Mouse (Mus musculus) sigmoid colon, adult 10 weeks (tissue): ENCODE data around the gene Plxnb3. TPM values are rescaled to one million over a fixed set of nuclear protein-coding genes. Genes with fewer than 3 reads are reported as not detected.

Experiments
- polyA plus RNA-seq: library from polyadenylated mRNA; stranded (reverse); fragments of 350-450 nt; fragmentation: Illumina TruSeq; extraction: RNeasy Lipid Tissue Mini Kit (QIAGEN cat#74804); gene quantifications from one replicate; pipeline ENCODE4 v1.2.3, GENCODE M21; 2014; ENCODE audit warnings: low read depth, low replicate concordance

The Plxnb3 gene
- not detected for polyA plus RNA-seq

DNA sequence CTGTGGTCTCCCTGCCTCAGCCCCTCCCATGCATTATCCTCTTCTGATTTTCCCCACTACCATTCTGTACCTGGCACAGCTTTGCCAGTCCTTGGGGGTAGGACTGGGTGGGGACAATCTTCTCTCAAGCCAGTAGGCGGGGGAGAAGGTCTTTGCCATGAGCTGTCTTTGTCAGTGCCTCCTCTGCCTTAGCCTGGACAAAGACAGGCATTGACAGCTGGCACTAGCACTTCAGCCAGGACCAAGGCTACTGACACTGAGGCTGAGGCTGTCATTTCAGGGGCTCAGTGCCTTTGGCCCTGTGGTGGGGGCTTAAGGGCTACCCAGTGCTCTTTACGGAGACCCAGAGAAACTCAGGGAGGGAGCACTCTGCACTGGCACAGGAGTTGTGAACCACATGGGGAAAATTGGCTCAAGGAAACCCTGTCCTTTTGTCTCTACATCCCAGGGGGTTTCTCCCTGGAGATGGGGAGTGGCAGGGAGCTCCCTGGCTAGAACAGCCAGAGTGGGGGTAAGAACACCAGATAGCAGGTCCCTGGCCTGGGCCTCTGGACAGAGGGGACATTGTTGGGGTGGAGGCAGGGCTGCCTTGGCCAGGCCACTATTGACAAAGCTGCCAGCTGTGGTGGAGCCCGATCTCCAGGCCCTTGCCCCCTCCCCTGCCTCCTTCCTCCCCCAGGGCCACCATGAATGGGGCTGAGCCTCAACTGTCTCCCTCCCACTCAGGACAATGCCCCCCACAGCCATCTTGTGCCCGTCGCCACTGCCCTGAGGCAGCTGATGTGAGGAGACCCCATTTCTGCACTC is at the start of gene Plxnb3:
TSS of gene Plxnb3 (plus strand) at position 757 of the 807 bp plus-strand sequence.

DNA sequence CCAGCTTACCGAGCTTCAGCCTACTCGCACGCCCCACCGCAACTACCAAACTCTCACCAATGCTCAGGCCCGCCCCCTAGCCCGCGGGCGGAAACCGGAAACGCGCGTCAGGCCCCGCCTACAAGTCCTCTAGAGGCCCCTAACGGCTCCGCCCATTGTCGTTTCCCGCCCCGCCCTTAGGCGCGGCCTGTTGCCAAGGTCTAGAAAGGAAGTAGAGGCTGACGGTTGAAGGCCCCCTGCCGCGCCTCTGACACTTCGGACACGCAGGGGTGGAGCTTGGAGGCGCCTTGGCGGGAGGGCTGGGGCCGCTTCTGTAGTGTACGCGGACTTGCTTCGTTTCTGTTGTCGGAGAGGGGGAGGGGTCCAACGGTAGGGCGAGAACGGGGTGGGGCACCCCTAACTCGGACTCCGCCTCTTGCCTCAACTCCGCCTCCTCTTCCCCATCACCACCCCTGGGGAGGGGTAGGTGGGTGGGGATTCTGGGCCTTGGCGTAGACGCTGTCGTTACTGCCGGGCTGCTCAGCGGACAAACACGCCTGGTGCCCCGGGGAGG is 40.7 kb upstream of the Plxnb3 start, which contains the start of the genes Bcap31 and Abcd1:
TSS of gene Bcap31 (minus strand) at position 67 of the 553 bp plus-strand sequence.
TSS of gene Abcd1 (plus strand) at position 489 of the 553 bp plus-strand sequence.

DNA sequence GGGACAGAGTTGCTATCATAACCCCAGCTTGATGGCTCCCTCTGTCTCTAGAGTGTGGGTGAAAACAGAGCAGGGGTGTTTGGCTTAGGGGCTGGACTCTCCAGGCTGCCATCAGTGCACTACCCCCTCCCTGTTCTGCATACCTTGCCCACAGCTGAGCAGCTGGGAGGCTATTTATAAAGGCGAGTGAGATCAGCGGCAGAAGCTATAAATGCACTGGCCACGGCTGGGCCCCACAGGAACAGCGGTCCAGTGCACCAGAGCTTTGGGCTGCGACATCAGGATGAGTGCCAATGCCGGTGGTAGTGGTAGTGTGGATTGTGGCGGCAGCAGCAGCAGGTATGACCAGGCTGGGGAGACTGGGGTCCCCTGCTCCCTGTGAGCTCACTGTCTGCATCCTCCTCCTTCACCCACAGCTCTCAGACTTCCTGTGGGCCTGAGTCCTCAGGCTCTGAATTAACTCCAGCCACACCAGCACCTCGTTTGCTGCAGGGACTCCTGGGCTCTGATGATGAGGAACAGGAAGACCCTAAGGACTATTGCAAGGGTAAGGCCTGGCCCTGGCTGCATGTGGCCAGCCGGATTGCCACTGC is 17.4 kb downstream of the Plxnb3 start, which contains the start of gene Srpk3:
TSS of gene Srpk3 (plus strand) at position 238 of the 593 bp plus-strand sequence.

DNA sequence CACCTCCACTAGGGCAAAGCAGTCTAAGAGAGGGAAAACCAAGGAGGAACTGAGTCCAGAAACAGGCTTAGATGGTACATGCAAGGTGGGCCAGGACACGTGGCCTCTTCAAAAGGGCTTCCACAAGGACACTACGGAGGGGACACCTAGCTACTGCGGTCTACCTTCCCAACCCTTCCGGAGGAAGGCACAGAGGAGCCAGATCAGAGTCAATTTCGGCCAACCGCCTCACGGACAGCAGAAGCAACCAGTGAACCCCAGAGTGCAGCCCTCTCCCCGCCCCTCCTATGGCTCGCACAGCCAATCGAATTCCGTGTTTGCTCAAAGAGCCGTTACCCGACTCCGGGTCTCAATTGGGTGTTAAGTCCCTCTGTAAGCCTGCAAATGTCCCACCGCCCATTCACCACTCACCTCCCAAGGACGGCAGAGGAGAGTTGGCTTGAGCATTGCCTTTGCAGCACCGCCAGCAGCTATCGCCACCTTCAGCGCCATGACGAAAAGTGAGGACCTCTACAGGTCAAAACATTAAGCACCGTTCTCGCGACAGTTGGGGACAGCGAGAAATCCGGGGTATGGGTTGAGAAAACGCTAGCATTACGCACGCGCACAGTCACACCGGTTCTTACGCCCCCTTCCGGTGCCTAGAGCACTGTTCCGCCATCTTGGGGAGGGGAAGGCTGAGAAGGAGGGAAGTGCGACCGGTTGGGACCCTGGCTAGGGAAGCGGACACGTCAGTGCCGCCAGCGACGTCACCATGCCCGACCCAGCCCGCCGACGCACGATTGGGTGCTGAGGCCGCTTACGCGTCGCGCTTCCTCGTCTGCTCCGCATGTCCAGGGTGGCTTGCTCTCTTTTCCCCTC is 29.7 kb downstream of the Plxnb3 start, which contains the start of the genes Idh3g and Ssr4:
TSS of gene Idh3g (minus strand) at position 534 of the 861 bp plus-strand sequence.
TSS of gene Ssr4 (plus strand) at position 665 of the 861 bp plus-strand sequence.

Other genes with a start within 250 kb of the Plxnb3 start
- gene Dusp9, start 117.7 kb upstream of the Plxnb3 start, polyA plus RNA-seq = not detected
- not detected for gene Pnck, start 97.0 kb upstream of the Plxnb3 start, polyA plus RNA-seq
- gene Slc6a8, start 83.9 kb upstream of the Plxnb3 start, polyA plus RNA-seq = 302 TPM
- gene Bcap31, start 40.9 kb upstream of the Plxnb3 start, polyA plus RNA-seq = 171 TPM
- 3.0 TPM for gene Abcd1, start 40.5 kb upstream of the Plxnb3 start, polyA plus RNA-seq
- gene Srpk3, start 17.3 kb downstream of the Plxnb3 start, polyA plus RNA-seq = 0.28 TPM
- 37.1 TPM for gene Idh3g, start 29.8 kb downstream of the Plxnb3 start, polyA plus RNA-seq
- gene Ssr4, start 29.9 kb downstream of the Plxnb3 start, polyA plus RNA-seq = 50.8 TPM
- 0.54 TPM for gene Pdzd4, start 67.9 kb downstream of the Plxnb3 start, polyA plus RNA-seq
- not detected for gene Avpr2, start 135.0 kb downstream of the Plxnb3 start, polyA plus RNA-seq
- 17.9 TPM for gene L1cam, start 139.0 kb downstream of the Plxnb3 start, polyA plus RNA-seq
- gene Arhgap4, start 164.8 kb downstream of the Plxnb3 start, polyA plus RNA-seq = 1.9 TPM
- 8.7 TPM for gene Naa10, start 164.9 kb downstream of the Plxnb3 start, polyA plus RNA-seq
- gene Renbp, start 173.8 kb downstream of the Plxnb3 start, polyA plus RNA-seq = 0.63 TPM
- gene Hcfc1, start 209.3 kb downstream of the Plxnb3 start, polyA plus RNA-seq = 30.6 TPM